Mouse (Mus musculus) liver, adult 10 weeks (tissue): ENCODE results near the gene Zc3h8. TPM values are rescaled to one million over a fixed set of nuclear protein-coding genes. Genes with fewer than 3 reads are reported as not detected.

Experiments
- polyA plus RNA-seq: library from polyadenylated mRNA; stranded (reverse); fragments of 350-450 nt; fragmentation: Illumina TruSeq; extraction: RNeasy Lipid Tissue Mini Kit (QIAGEN cat#74804); gene quantifications from one replicate; pipeline ENCODE4 v1.2.3, GENCODE M21; 2014; ENCODE audit warnings: low read depth, low replicate concordance

Zc3h8 gene
- 4.0 TPM for polyA plus RNA-seq

GRCm38 (mm10) chr2:128943538-128944528, at the start of gene Zc3h8:
Gene Zc3h8 (minus strand): TSS chr2:128944077.

GRCm38 (mm10) chr2:128967661-128968441, 24.0 kb upstream of the Zc3h8 start, which contains the start of gene Gm10762:
Gene Gm10762 (minus strand): TSS chr2:128967725.

GRCm38 (mm10) chr2:128966641-128967580, 23.0 kb upstream of the Zc3h8 start, which contains the start of gene Zc3h6:
Gene Zc3h6 (plus strand): TSS chr2:128967402.

Other genes starting within 250 kb of the Zc3h8 start
- gene Mertk, start 245.1 kb downstream of the Zc3h8 start, polyA plus RNA-seq = 19.6 TPM
- gene Tmem87b, start 126.0 kb downstream of the Zc3h8 start, polyA plus RNA-seq = 22.0 TPM
- gene Fbln7, start 81.1 kb downstream of the Zc3h8 start, polyA plus RNA-seq = 0.29 TPM
- 3.1 TPM for gene Zc3h6, start 23.3 kb upstream of the Zc3h8 start, polyA plus RNA-seq
- gene Gm10762, start 23.6 kb upstream of the Zc3h8 start, polyA plus RNA-seq = 8.3 TPM
- gene Vinac1, start 104.1 kb upstream of the Zc3h8 start, polyA plus RNA-seq = not detected
- gene Ttl, start 121.9 kb upstream of the Zc3h8 start, polyA plus RNA-seq = 2.0 TPM
- gene Polr1b, start 156.9 kb upstream of the Zc3h8 start, polyA plus RNA-seq = 2.2 TPM
- gene Chchd5, start 185.6 kb upstream of the Zc3h8 start, polyA plus RNA-seq = 6.2 TPM